Mouse (Mus musculus) lung, postnatal 0 days (tissue): Measurements from ENCODE around the gene Tada2a. TPM values are rescaled to one million over a fixed set of nuclear protein-coding genes. Genes with fewer than 3 reads are reported as not detected.

Experiments used
- ATAC-seq: fragments of 200-750 bp; cut with Nextera tagmentation; 2 replicates; pipeline ENCODE4 v1.8.0; 2017; ENCODE audit warnings: moderate library complexity
- DNase-seq: peaks from one replicate; pipeline ENCODE4 v3.0.0-alpha.2; 2016; ENCODE audit warnings: low spot score
- H3K27ac ChIP-seq: fragments of 300-500 bp; sonication (generic); 2 replicates; pipeline ENCODE4 v1.5.1; 2014; ENCODE audit warnings: antibody characterized with exemption, mild to moderate bottlenecking, low read length, mixed read lengths
- H3K27me3 ChIP-seq: fragments of 300-500 bp; sonication (generic); replicated peaks from 2 replicates; pipeline ENCODE4 v1.6.1; 2014; ENCODE audit warnings: low read length, mixed read lengths; ENCODE audit not compliant: insufficient read depth
- H3K36me3 ChIP-seq: fragments of 300-500 bp; sonication (generic); 2 replicates; pipeline ENCODE4 v1.6.1; 2014; ENCODE audit warnings: low read length, mixed read lengths; ENCODE audit not compliant: insufficient read depth
- H3K4me1 ChIP-seq: fragments of 300-500 bp; sonication (generic); 2 replicates; pipeline ENCODE4 v1.6.1; 2014; ENCODE audit warnings: antibody characterized with exemption, low read depth, low read length, mixed read lengths; ENCODE audit not compliant: insufficient read depth
- H3K4me2 ChIP-seq: fragments of 300-500 bp; sonication (generic); replicated peaks from 2 replicates; pipeline ENCODE4 v1.6.1; 2014; ENCODE audit warnings: low read depth, mild to moderate bottlenecking, low read length, moderate library complexity, mixed read lengths
- H3K4me3 ChIP-seq: fragments of 300-500 bp; sonication (generic); 2 replicates; pipeline ENCODE4 v1.5.1; 2014; ENCODE audit warnings: low read depth, low read length
- H3K9ac ChIP-seq: fragments of 300-500 bp; sonication (generic); replicated peaks from 2 replicates; pipeline ENCODE4 v1.6.1; 2014; ENCODE audit warnings: low read depth, mild to moderate bottlenecking
- H3K9me3 ChIP-seq: fragments of 300-500 bp; sonication (generic); 2 replicates; pipeline ENCODE4 v1.6.1; 2016; ENCODE audit warnings: low read length, mixed read lengths
- CTCF ChIP-seq: IDR thresholded peaks from 2 replicates; pipeline ENCODE4 v1.5.1; 2016; ENCODE audit warnings: antibody characterized with exemption, mild to moderate bottlenecking
- EP300 ChIP-seq: IDR thresholded peaks from 2 replicates; pipeline ENCODE4 v1.6.1; 2016; ENCODE audit warnings: antibody characterized with exemption, mild to moderate bottlenecking, control low read depth
- WGBS: fragments of 180-500 bp; shearing (Covaris S2); extraction: QIAGEN DNeasy Blood & Tissue Kit; methylation state at CpG from one replicate; pipeline ENCODE4 v1.1.7; 2014; 5-methylcytosine and 5-hydroxymethylcytosine counted together
- polyA plus RNA-seq: library from polyadenylated mRNA; unstranded; fragments of >200 nt; fragmentation: Nextera tagmentation; extraction: Ambion mirVana; gene quantifications from 2 replicates; pipeline ENCODE4 v1.2.1, GENCODE M21; 2015

The Tada2a gene
- polyA plus RNA-seq, 1 experiment from 2014 or later, result 15.0 TPM

DNA sequence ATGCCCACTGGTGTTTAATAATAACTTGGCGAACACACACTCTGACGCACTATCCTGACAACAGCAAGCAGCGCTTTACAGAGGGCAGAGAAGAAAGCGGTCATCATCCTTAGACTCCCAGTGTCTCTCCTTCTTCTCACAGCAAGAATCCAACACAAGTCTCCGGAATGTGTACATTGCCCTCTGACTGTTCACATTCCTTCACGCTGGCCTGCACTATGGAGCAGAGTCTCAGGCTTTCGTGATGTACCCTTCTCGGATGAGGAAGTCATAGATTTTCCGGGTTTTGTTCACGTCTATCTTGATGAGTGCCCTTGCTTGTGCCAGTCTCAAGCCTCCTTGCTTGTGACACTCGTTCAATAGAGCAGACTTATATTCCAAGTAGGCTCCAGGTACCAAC lies 50.0 kb downstream of the Tada2a start:
- no peak for TF ChIP-seq CTCF
- TF ChIP-seq EP300, result no peak
- Histone ChIP-seq H3K4me2 (no peak overlapping the region), H3K9me3 (no peaks in the 10 kb centered on the region), H3K27ac (peak overlapping the region; percentile 75), H3K4me1 (peaks cover 4% of the 10 kb centered on the region; the same call in 1 of the 2 replicates), H3K36me3 (no peaks in the 10 kb centered on the region), H3K9ac (no peak overlapping the region), H3K27me3 (no peaks in the 10 kb centered on the region), H3K4me3 (no peak overlapping the region)
- DNase-seq, result peak; percentile 24
- peak; percentile 18 for ATAC-seq
- WGBS, result 58% methylated on average over 11 of the region's 11 CpGs

DNA sequence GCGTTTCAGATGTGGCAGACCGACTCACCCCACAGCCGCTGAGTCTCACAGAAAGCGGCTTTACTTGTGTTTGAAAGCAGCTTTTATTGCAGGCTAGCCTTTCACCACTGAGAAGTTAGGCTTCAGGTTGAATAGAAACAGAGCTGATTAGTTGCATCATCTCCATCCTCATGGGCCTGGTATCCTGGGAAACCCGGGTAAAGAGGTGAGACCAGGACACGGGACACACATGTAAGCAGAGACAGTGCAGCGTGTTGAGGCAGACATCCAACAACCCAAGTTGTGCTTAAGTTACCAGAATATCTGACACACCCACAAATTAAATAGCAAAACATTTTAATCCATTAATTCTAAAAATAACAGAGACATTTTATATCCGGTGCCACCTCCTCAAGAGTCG lies 50.8 kb downstream of the Tada2a start:
- no peak for DNase-seq
- Histone ChIP-seq H3K27ac (0 out of 2 replicates have a peak overlapping the region, but pooled peaks have one; percentile 75), H3K4me3 (no peak overlapping the region), H3K9ac (no peak overlapping the region), H3K4me2 (no peak overlapping the region), H3K9me3 (no peaks in the 10 kb centered on the region), H3K27me3 (no peaks in the 10 kb centered on the region), H3K36me3 (no peaks in the 10 kb centered on the region), H3K4me1 (peaks cover 4% of the 10 kb centered on the region; the same call in 1 of the 2 replicates)
- TF ChIP-seq EP300, result no peak
- ATAC-seq, result no peak
- 74% methylated on average over 9 of the region's 9 CpGs for WGBS

DNA sequence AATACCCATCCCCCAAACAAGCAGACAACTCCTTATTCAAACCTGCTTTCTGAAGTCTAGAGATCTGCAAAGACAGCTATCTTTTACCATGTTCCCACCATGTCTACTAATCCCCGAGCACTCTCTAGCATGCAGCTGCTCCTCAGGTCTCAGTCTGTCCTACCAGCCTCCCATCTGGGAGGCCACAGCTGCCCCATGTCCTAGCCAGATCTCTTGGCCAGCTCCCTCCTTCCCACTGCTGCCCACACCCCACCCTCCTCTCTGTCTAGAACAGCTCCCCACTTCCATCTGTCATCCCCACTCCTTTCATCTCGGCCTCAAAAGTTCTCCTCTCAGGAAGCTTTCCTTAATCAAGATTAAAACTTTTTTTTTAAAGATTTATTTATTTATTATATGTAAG lies 52.4 kb downstream of the Tada2a start:
- H3K4me2 ChIP-seq, result no peak overlapping the region
- peak; percentile 38 for ATAC-seq
- no peak overlapping the region for H3K9ac ChIP-seq
- no peak overlapping the region for H3K27ac ChIP-seq
- no peaks in the 10 kb centered on the region for H3K36me3 ChIP-seq
- TF ChIP-seq CTCF (no peak), EP300 (no peak)
- H3K9me3 ChIP-seq, result no peaks in the 10 kb centered on the region
- no peak overlapping the region for H3K4me3 ChIP-seq
- peaks cover 4% of the 10 kb centered on the region; the same call in 1 of the 2 replicates for H3K4me1 ChIP-seq
- H3K27me3 ChIP-seq, result no peaks in the 10 kb centered on the region
- DNase-seq, result peak; percentile 61
- 54% methylated on average over 2 of the region's 2 CpGs for WGBS

DNA sequence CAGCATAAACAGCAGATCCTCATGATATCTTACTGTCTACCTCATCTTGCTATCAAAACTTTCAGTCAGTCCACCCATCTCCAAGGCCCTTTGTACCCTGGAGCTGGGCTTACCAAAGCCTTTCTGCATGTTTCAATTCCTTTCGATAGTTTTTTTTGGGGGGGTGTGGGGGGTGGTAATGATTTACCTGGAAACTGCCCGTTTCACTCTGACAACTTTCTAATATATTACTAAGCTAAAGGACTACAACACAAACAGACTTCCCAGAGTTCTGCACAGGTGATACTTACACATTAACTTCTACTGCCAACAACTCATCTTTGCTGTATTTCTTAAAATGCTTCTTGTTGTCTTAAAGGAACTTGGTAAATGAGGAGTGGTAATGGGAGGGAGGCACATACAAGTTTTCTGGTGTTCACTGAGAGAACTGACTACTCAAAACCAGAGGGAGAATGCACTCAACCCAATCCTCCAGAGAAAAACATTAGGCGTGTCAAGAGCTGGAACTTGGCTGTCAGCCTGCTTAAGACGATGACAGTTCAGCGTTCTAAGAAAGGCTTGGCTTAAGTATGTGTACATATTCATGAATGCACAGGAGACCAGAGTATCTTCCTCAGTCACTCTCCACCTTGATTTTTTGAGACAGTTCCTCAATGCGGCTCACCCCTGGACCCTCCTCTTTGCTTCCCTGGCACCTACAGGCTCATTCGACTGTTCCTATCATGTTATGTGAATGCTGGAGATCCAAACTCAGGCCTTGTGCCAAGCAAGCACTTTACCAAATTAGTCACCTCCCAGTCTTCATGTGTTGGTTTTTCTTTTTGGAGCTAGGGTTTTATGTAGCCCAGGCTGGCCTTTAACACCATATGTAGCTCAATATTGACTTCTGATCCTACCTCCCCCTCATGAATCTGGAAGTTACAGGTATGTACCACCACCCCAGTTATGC lies 55.3 kb downstream of the Tada2a start:
- H3K27ac ChIP-seq, result peak overlapping the region; percentile 79
- 39% methylated on average over 7 of the region's 7 CpGs for WGBS
- peak; percentile 70 for ATAC-seq

DNA sequence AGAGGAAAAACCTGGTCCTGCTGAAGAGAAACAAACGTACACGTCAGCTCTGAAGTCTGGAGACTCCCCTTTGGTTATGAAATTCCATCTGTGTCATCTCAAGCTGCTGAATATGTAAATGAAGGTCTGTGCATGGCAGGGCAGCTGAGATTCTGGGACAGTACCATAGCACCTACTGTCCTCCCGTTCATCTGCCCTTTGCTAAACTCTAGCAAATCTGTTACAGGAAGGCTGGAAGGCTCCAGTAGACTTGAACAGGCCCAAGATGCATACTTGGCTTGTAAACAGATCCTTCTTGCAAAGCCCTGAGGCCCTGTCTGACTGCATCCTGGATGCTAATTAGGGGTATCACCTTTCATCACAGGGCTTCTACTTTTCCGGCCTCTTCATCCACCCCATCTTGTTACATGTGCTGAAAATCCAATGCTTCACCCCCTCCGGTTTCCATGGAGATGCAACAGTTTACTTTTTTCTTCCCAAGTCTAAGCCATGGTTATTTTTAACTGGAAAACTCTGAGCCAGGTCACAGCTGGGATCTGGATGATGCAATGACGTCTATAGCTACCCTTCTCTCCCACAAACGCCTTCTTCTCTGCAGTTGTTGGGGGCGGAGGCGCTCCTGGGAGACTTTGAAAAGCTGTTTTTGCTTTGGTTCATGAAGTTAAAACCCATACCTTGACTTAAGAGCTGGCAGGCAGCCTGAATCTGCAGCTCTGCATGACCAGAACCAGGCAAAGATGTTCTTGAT lies 56.3 kb downstream of the Tada2a start:
- no peak overlapping the region for H3K4me2 ChIP-seq
- no peaks in the 10 kb centered on the region for H3K36me3 ChIP-seq
- no peak overlapping the region for H3K9ac ChIP-seq
- DNase-seq, result peak; percentile 90
- H3K4me3 ChIP-seq, result no peak overlapping the region
- 37% methylated on average over 9 of the region's 9 CpGs for WGBS
- peak overlapping the region; percentile 79 for H3K27ac ChIP-seq
- peak; percentile 66 for ATAC-seq
- H3K27me3 ChIP-seq, result no peaks in the 10 kb centered on the region
- no peaks in the 10 kb centered on the region for H3K9me3 ChIP-seq
- no peak for TF ChIP-seq EP300
- TF ChIP-seq CTCF, result no peak
- no peaks in the 10 kb centered on the region; the same call in 1 of the 2 replicates for H3K4me1 ChIP-seq

More for the DNA sequence above, 55.3 kb downstream of the Tada2a start:
- H3K27me3 ChIP-seq, result no peaks in the 10 kb centered on the region
- H3K9ac ChIP-seq, result no peak overlapping the region
- TF ChIP-seq EP300 (peak; percentile 69), CTCF (no peak)
- DNase-seq, result peak; percentile 93
- no peaks in the 10 kb centered on the region for H3K36me3 ChIP-seq
- H3K4me1 ChIP-seq, result peaks cover 4% of the 10 kb centered on the region; the same call in 1 of the 2 replicates
- no peaks in the 10 kb centered on the region for H3K9me3 ChIP-seq
- H3K4me3 ChIP-seq, result no peak overlapping the region
- no peak overlapping the region for H3K4me2 ChIP-seq

DNA sequence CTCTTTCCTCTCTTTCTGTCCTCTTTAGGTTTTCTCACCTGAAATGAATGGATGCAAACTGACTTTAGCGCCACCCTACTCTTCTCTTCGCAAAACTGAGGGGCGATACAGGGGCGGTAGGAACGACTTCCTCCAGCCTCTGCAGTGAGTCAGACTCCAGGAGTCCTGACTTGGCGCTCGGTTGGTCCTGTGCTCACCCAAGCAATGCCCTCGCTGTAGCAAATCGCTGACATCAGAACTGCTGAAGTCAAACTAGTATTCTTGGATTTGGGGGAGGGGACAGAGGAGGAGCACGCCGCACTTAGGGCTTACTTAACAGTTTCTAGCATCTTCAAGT lies 60.4 kb downstream of the Tada2a start, which contains the start of gene Dusp14:
Gene Dusp14, minus strand, starts transcription at position 228 of the 337 bp plus-strand sequence.
- DNase-seq, result peak; percentile 59

More for the DNA sequence above, 60.4 kb downstream of the Tada2a start, which contains the start of gene Dusp14:
- H3K4me1 ChIP-seq, result no peaks in the 10 kb centered on the region; the same call in 1 of the 2 replicates
- TF ChIP-seq EP300 (no peak), CTCF (no peak)
- peak within 1 kb of the TSS; percentile 44 for H3K9ac ChIP-seq
- no peaks in the 10 kb centered on the region for H3K36me3 ChIP-seq
- peak within 1 kb of the TSS; percentile 64 for H3K4me3 ChIP-seq
- H3K4me2 ChIP-seq, result peak within 1 kb of the TSS; percentile 89
- peak within 1 kb of the TSS; percentile 88 for H3K27ac ChIP-seq
- 8% methylated on average over 11 of the region's 11 CpGs for WGBS
- H3K9me3 ChIP-seq, result no peaks in the 10 kb centered on the region
- H3K27me3 ChIP-seq, result no peaks in the 10 kb centered on the region
- ATAC-seq, result no peak; the same call in 1 of the 2 replicates
